Mouse (Mus musculus) stomach, embryonic 16.5 days (tissue): ENCODE results near the gene B9d2. TPM values are rescaled to one million over a fixed set of nuclear protein-coding genes. Genes with fewer than 3 reads are reported as not detected.

Source experiments
- ATAC-seq: fragments of 200-750 bp; cut with Nextera tagmentation; 2 replicates; pipeline ENCODE4 v1.8.0; 2017; ENCODE audit warnings: moderate number of reproducible peaks, moderate TSS enrichment; ENCODE audit not compliant: insufficient read depth, low FRiP score
- H3K27ac ChIP-seq: fragments of 300-500 bp; sonication (generic); 2 replicates; pipeline ENCODE4 v1.5.1; 2014; ENCODE audit warnings: low read length
- H3K27me3 ChIP-seq: fragments of 300-500 bp; sonication (generic); 2 replicates; pipeline ENCODE4 v1.6.1; 2014; ENCODE audit warnings: low read length, control low read depth, mixed read lengths; ENCODE audit not compliant: control insufficient read depth, insufficient read depth
- H3K36me3 ChIP-seq: fragments of 300-500 bp; sonication (generic); 2 replicates; pipeline ENCODE4 v1.6.1; 2014; ENCODE audit warnings: low read length; ENCODE audit not compliant: control insufficient read depth, insufficient read depth
- H3K4me1 ChIP-seq: fragments of 300-500 bp; sonication (generic); 2 replicates; pipeline ENCODE4 v1.6.1; 2014; ENCODE audit warnings: low read length, control low read depth, mixed read lengths; ENCODE audit not compliant: control insufficient read depth, insufficient read depth
- H3K4me2 ChIP-seq: fragments of 300-500 bp; sonication (generic); 2 replicates; pipeline ENCODE4 v1.6.1; 2014; ENCODE audit warnings: low read depth, low read length, mixed read lengths
- H3K4me3 ChIP-seq: fragments of 300-500 bp; sonication (generic); replicated peaks from 2 replicates; pipeline ENCODE4 v1.5.1; 2014; ENCODE audit warnings: mild to moderate bottlenecking, low read length
- H3K9ac ChIP-seq: fragments of 300-500 bp; sonication (generic); 2 replicates; pipeline ENCODE4 v1.6.1; 2014; ENCODE audit warnings: low read length
- H3K9me3 ChIP-seq: fragments of 300-500 bp; sonication (generic); replicated peaks from 2 replicates; pipeline ENCODE4 v1.6.1; 2016; ENCODE audit warnings: low read length, control low read depth; ENCODE audit not compliant: control insufficient read depth
- WGBS: fragments of 180-500 bp; shearing (Covaris S2); extraction: QIAGEN DNeasy Blood & Tissue Kit; methylation state at CpG from one replicate; pipeline ENCODE4 v1.1.7; 2014; 5-methylcytosine and 5-hydroxymethylcytosine counted together
- polyA plus RNA-seq: library from polyadenylated mRNA; unstranded; fragments of >200 nt; fragmentation: Nextera tagmentation; extraction: Ambion mirVana; gene quantifications from 2 replicates; pipeline ENCODE4 v1.2.1, GENCODE M21; 2015

B9d2 gene
- polyA plus RNA-seq, result 21.9 and 24.4 TPM in 2 replicates

DNA sequence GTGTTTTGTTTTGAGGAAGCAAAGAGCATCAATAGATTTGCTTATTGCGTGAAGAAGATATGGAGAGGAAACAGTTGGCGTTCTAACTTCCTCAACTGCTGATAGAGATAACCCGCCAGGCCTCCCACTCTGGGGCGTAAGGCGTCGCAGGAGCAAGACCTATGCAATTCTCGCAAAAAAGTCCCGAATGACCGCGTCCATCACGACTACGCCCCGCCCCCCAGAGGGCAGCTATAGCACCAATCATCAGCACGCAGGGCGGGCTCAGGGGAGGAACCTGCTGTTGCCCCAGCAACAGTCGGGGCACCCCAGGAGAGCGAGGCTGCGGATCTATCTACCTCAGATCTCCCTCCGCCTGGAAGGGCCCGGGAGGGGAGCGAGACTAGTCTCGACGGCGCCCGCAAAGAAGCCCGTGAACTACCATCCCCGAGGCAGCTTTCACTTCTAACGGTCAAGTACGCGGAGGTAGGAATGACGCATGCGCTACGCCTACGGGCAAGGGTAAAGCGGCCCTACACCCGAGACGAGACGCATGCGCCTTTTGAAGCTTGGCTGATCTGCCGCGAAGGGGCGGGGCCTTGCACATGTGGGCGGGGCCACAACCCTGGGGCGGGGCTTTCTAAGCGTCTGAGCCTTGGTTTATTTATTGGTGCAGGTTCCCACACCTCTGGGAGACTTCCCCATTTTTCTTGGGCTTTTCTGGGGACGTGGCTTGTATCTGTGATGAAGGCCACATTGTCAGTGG lies at the start of gene B9d2:
Gene B9d2 (plus strand): TSS at position 267 of the 745 bp plus-strand sequence.
- Histone ChIP-seq H3K27me3 (no peaks in the 10 kb centered on the region), H3K4me2 (peak within 1 kb of the TSS; percentile 71), H3K4me1 (peaks cover 17% of the 10 kb centered on the region), H3K4me3 (peak within 1 kb of the TSS; percentile 65), H3K9me3 (no peaks in the 10 kb centered on the region), H3K27ac (peak within 1 kb of the TSS; percentile 92), H3K9ac (peak within 1 kb of the TSS; percentile 75), H3K36me3 (no peaks in the 10 kb centered on the region)
- ATAC-seq, result peak; percentile 95
- WGBS, result under 1% methylated on average over 46 of the region's 46 CpGs

DNA sequence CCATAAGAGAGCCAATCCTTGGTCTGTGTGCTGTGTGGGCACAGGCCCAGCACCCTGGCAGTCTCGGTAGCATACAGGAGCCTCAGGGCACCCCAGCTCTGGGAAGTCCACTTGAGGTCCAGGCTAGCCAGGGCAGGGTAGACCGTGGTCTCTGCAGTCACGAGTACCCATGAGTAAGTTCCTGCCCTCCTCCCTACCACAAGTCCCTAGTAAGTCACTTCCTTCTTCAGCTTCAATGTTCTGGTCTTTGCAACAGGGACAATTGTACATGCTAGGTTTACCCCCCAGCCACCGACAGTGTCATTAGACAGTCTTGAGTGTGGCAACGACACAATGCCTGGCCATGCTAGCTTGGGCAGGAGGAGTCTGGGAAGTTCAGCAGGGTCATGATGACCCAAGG lies 47.9 kb upstream of the B9d2 start:
- no peaks in the 10 kb centered on the region for H3K9me3 ChIP-seq
- ATAC-seq, result no peak
- no peaks in the 10 kb centered on the region for H3K27me3 ChIP-seq
- H3K4me2 ChIP-seq, result no peak overlapping the region
- peaks cover 5% of the 10 kb centered on the region; the same call in 1 of the 2 replicates for H3K36me3 ChIP-seq
- H3K4me3 ChIP-seq, result no peak overlapping the region
- H3K4me1 ChIP-seq, result 0 out of 2 replicates have a peak, but pooled peaks cover 6% of the 10 kb centered on the region
- 85% methylated on average over 5 of the region's 5 CpGs for WGBS
- no peak overlapping the region for H3K9ac ChIP-seq
- no peak overlapping the region for H3K27ac ChIP-seq

DNA sequence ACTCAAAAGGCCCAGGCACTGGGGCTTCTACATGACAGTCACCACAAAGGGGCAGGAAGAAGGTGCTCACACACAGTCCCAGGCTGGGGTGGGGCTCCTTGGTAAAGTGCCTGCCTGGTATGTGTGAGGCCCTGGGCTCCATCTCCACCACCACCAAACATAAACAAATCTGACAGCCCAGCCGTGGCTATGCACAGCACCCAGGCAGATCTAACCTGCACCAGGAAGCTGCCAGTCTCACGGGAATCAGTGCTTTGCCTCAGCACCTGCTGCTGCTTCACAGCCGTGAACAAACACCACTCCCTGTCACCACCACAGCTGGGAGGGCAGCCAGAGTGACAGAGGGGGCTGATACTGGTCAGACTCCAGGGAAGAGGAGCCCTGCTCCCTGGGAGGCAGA lies 44.2 kb upstream of the B9d2 start:
- H3K36me3 ChIP-seq, result peaks cover 5% of the 10 kb centered on the region; the same call in 1 of the 2 replicates
- H3K4me2 ChIP-seq, result no peak overlapping the region
- no peak overlapping the region for H3K27ac ChIP-seq
- no peak overlapping the region for H3K4me3 ChIP-seq
- H3K27me3 ChIP-seq, result no peaks in the 10 kb centered on the region
- peak; percentile 28; the same call in 1 of the 2 replicates for ATAC-seq
- H3K4me1 ChIP-seq, result no peaks in the 10 kb centered on the region
- WGBS, result 18% methylated on average over 3 of the region's 3 CpGs
- H3K9ac ChIP-seq, result 0 out of 2 replicates have a peak overlapping the region, but pooled peaks have one; percentile 3
- H3K9me3 ChIP-seq, result no peaks in the 10 kb centered on the region

DNA sequence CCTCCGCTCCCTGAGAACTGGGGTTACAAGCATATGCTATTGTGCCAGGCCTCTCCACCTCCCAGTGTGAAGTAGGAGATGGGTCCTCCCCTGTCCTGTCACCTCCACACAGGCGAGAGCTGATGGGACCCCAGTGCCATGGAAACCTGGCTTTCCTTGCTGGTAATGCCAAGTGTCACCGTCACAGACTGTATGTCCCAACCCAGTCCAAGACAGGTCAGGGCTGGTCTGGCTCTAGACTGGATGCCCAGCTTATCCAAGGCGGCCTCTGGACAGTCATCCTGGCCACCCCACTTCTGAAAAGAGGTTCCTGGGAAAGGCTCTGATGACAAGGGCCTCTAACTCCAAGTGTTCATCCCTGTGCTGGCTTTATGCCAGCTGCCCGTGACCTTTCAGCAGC lies 43.5 kb upstream of the B9d2 start:
- no peaks in the 10 kb centered on the region for H3K4me1 ChIP-seq
- peaks cover 5% of the 10 kb centered on the region; the same call in 1 of the 2 replicates for H3K36me3 ChIP-seq
- no peaks in the 10 kb centered on the region for H3K9me3 ChIP-seq
- H3K9ac ChIP-seq, result no peak overlapping the region
- no peaks in the 10 kb centered on the region for H3K27me3 ChIP-seq
- no peak overlapping the region for H3K27ac ChIP-seq
- H3K4me3 ChIP-seq, result no peak overlapping the region
- 85% methylated on average over 5 of the region's 5 CpGs for WGBS
- ATAC-seq, result no peak
- no peak overlapping the region for H3K4me2 ChIP-seq

DNA sequence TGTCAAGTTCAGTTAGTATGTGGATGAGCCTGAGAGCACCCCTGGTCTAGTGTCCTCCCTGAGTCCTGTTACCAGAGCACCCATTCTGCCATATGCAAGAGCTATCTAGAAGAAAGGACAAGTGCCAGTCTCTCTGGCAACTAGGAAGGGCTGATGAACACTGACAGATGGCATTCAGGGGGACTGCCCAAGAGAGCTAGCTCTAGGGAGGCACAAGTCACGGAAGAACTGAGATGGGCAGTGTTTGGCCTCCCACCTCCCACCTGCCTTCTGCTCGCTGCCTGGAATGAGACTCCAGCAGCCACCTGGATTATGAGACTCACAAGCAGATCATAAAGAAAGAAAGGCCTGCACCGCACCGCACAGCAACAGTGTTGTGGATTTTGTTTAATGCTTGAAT lies 40.8 kb upstream of the B9d2 start:
- Histone ChIP-seq H3K4me2 (no peak overlapping the region), H3K9me3 (no peaks in the 10 kb centered on the region), H3K4me1 (no peaks in the 10 kb centered on the region), H3K27me3 (no peaks in the 10 kb centered on the region), H3K4me3 (no peak overlapping the region), H3K9ac (no peak overlapping the region), H3K27ac (no peak overlapping the region), H3K36me3 (peaks cover 5% of the 10 kb centered on the region; the same call in 1 of the 2 replicates)
- 88% methylated on average over 4 of the region's 4 CpGs for WGBS
- no peak for ATAC-seq

DNA sequence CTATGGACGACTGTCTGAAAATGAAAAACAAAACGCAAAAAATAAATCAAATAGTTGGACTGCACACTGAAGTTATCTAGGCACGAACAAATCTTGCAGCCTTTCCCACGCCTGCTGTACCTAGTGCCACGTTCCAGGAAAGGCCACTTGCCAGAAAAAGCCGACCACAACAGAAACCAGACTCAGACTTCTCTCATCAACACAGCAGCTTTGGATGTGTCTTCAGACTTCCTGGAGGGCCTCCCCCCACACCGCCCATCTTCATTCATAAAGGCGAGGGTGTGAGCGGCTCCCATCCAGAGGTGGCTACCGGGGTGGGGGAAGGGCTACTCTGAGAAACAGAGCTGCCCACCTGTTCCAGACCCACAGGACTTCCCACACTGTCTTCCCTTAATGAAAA lies 36.4 kb upstream of the B9d2 start:
- no peaks in the 10 kb centered on the region for H3K9me3 ChIP-seq
- no peak overlapping the region for H3K27ac ChIP-seq
- H3K9ac ChIP-seq, result no peak overlapping the region
- H3K4me3 ChIP-seq, result no peak overlapping the region
- H3K4me1 ChIP-seq, result no peaks in the 10 kb centered on the region
- H3K27me3 ChIP-seq, result no peaks in the 10 kb centered on the region
- 76% methylated on average over 10 of the region's 10 CpGs for WGBS
- no peak overlapping the region for H3K4me2 ChIP-seq
- ATAC-seq, result no peak
- H3K36me3 ChIP-seq, result no peaks in the 10 kb centered on the region

DNA sequence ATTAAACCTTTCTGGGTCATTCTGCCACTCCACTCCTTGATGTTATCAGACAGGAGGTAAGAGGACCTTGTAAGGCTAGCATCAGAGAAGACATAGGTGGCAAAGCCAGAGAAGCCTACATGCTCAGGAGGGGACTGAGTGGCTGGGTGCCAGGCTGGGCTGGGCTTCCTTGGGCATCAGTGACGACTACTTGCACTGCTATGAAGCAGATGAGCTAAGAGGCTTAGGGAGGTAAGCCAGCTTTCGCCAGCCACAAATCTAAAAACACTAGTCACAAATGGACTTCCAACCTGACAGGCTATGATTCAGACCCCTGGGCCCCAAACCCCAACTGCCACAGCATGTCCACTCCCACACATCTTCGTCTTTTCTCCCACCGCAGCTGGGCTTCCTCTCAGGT lies 35.9 kb upstream of the B9d2 start:
- no peaks in the 10 kb centered on the region for H3K9me3 ChIP-seq
- no peaks in the 10 kb centered on the region for H3K4me1 ChIP-seq
- no peak overlapping the region for H3K4me3 ChIP-seq
- ATAC-seq, result no peak
- no peak overlapping the region for H3K9ac ChIP-seq
- no peaks in the 10 kb centered on the region for H3K27me3 ChIP-seq
- H3K4me2 ChIP-seq, result no peak overlapping the region
- no peaks in the 10 kb centered on the region for H3K36me3 ChIP-seq
- H3K27ac ChIP-seq, result no peak overlapping the region
- WGBS, result 73% methylated on average over 4 of the region's 4 CpGs

DNA sequence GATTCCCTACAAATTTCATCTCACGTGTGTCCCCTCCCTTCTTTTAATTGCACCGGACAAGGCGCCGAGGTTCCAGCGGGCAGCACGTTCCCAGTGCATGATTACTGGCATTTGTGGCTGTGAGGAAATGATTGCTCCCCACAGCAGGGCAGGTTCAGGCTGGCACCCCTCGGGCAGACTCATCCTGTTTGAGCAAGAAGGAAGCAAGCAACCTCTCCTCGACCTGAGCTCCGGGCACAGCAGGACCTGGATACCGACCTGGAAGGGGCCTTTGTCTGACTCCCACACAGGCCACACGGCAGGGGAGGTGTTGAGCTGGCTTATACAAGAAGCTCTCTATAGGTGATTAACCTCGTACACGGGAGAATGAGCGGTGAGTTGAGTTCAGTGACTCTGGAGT lies 35.5 kb upstream of the B9d2 start:
- Histone ChIP-seq H3K4me3 (no peak overlapping the region), H3K9ac (0 out of 2 replicates have a peak overlapping the region, but pooled peaks have one; percentile 35), H3K9me3 (no peaks in the 10 kb centered on the region), H3K36me3 (no peaks in the 10 kb centered on the region), H3K4me2 (no peak overlapping the region), H3K27me3 (no peaks in the 10 kb centered on the region), H3K4me1 (no peaks in the 10 kb centered on the region), H3K27ac (no peak overlapping the region)
- ATAC-seq, result no peak
- WGBS, result 60% methylated on average over 14 of the region's 14 CpGs

DNA sequence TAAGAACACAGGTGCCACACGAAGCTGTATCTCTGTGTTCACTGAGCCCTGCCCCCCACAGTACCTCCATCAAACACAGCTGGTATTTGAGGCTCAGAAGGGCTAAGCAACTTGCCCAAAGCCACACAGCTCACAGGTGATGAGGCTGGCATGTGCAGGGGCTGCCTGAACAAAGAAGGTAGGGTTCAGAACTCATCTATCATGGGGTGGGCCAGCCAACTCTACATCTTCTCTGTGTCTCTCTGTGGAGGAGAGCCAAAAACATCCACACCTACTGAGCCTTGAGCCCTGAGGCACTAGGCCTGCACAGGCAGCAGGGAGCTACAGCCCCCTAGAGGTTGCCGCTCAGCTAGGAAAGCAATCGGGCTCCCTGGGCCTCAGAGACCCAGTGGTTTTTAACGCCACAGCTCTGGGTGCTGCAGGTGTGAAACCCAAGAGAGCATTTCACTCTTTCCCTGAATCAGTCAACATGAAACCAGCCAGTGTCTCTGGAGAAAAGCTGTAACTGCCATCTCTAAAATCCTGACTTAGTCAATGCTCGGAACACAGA lies 32.9 kb upstream of the B9d2 start:
- no peak overlapping the region for H3K27ac ChIP-seq
- 43% methylated on average over 5 of the region's 5 CpGs for WGBS

More for the DNA sequence above, 32.9 kb upstream of the B9d2 start:
- no peak for ATAC-seq
- Histone ChIP-seq H3K4me2 (no peak overlapping the region), H3K27me3 (no peaks in the 10 kb centered on the region), H3K9ac (no peak overlapping the region), H3K4me3 (no peak overlapping the region), H3K9me3 (no peaks in the 10 kb centered on the region), H3K36me3 (no peaks in the 10 kb centered on the region), H3K4me1 (no peaks in the 10 kb centered on the region)
